Mouse (Mus musculus): ENCODE measurements around the gene Lefty1. TPM values are rescaled to one million over a fixed set of nuclear protein-coding genes. Genes with fewer than 3 reads are reported as not detected.
"Not testable (repeated sequence)": the region's sequence is repeated elsewhere in the genome, so short reads cannot be mapped to it uniquely, and the experiment has no call there.

Lefty1 gene
- 1.2 and 1.3 TPM in 2 replicates for polyA plus RNA-seq (2014; fragmentation: Nextera tagmentation; extraction: Ambion mirVana)

DNA sequence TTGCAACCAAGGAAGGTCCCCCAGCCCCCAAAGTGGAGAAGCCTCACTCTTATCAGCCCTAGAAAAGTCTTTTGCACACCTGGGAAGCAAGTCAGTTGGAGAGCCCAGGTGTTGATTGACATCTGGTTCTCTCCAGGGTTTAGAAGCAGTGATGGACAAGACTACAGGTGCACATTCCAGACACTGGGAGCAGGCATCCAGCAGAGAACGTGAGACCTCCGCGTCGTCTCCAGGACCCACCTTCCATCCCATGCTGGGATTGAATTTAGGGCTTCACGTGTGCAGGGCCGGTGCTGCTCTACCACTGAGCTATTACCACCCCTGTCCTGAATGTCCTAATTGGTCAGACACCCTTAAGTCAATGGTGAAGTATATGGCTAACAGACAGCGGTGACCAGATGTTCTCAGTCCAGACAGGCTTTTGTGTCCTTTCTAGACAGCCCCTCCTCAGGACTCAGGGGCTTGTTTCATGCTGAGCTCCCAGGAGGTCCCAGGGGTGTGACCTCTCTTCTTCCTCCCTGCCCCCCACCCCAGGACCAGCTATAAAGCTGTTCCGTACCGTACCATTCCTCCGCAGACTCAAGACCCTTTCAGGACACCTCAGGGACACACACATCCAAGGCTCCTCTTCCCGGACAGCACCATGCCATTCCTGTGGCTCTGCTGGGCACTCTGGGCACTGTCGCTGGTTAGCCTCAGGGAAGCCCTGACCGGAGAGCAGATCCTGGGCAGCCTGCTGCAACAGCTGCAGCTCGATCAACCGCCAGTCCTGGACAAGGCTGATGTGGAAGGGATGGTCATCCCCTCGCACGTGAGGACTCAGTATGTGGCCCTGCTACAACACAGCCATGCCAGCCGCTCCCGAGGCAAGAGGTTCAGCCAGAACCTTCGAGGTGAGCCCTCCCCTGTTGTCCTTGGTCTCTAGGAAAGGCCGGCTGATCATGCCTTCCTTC is at the start of gene Lefty1:
Gene Lefty1 (plus strand): TSS at position 556 of the 953 bp plus-strand sequence.
- Histone ChIP-seq H3K4me2 (no peak within 1 kb of the TSS), H3K4me3 (ENCODE audit: low read depth, low read length) (no peak within 1 kb of the TSS), H3K27me3 (ENCODE audit: control insufficient read depth, insufficient read depth, low read length) (peaks cover 41% of the 10 kb centered on the region), H3K27ac (ENCODE audit: low read depth, low read length) (no peak within 1 kb of the TSS), H3K9me3 (replicated peaks; ENCODE audit: control insufficient read depth, low read length) (no peaks in the 10 kb centered on the region), H3K9ac (ENCODE audit: low read depth, low read length) (no peak within 1 kb of the TSS), H3K36me3 (ENCODE audit: control insufficient read depth, insufficient read depth, low read length) (no peaks in the 10 kb centered on the region), H3K4me1 (ENCODE audit: control insufficient read depth, insufficient read depth, low read length) (no peaks in the 10 kb centered on the region; the same call in 1 of the 2 replicates)
- ATAC-seq (replicated peaks; ENCODE audit: insufficient number of reproducible peaks, low FRiP score, low TSS enrichment) = no peak
- 11% methylated on average over 21 of the region's 21 CpGs for WGBS (ENCODE audit: insufficient replicate concordance)

DNA sequence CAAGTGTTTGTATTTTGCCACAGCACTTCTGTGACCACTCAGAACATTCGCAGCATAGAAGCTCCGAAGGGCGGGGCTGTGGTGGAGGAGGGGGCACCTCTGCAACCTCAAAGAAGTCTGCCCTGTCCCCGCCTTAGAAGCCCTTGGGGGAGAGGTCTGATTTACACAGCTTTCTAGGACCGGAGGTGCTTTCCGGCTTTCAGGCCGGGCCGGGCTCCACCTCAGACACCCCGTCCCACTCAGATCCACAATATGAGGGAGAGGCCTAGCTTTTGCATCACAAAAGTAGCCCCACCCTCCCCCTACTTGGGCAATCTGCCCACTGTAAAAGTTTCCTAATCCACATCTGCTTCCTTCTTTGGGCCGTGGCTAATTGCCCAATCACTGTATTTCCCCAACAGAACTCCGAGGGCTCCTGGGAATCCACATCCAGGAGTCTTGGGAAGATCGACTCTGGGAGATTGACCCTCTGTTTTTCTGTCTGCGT is 46.2 kb upstream of the Lefty1 start:
- H3K4me3 ChIP-seq (ENCODE audit: low read depth, low read length) = no peak overlapping the region
- H3K9me3 ChIP-seq (replicated peaks; ENCODE audit: control insufficient read depth, low read length) = no peaks in the 10 kb centered on the region
- no peak overlapping the region for H3K27ac ChIP-seq (ENCODE audit: low read depth, low read length)
- H3K9ac ChIP-seq (ENCODE audit: low read depth, low read length) = 0 out of 2 replicates have a peak overlapping the region, but pooled peaks have one; percentile 43
- H3K27me3 ChIP-seq (ENCODE audit: control insufficient read depth, insufficient read depth, low read length) = peaks cover 10% of the 10 kb centered on the region
- H3K36me3 ChIP-seq (ENCODE audit: control insufficient read depth, insufficient read depth, low read length) = no peaks in the 10 kb centered on the region
- peaks cover 18% of the 10 kb centered on the region; the same call in 1 of the 2 replicates for H3K4me1 ChIP-seq (ENCODE audit: control insufficient read depth, insufficient read depth, low read length)
- WGBS (ENCODE audit: insufficient replicate concordance) = 7% methylated on average over 13 of the region's 13 CpGs
- peak; percentile 53; the same call in 1 of the 2 replicates for ATAC-seq (replicated peaks; ENCODE audit: insufficient number of reproducible peaks, low FRiP score, low TSS enrichment)
- H3K4me2 ChIP-seq = peak overlapping the region; percentile 51

DNA sequence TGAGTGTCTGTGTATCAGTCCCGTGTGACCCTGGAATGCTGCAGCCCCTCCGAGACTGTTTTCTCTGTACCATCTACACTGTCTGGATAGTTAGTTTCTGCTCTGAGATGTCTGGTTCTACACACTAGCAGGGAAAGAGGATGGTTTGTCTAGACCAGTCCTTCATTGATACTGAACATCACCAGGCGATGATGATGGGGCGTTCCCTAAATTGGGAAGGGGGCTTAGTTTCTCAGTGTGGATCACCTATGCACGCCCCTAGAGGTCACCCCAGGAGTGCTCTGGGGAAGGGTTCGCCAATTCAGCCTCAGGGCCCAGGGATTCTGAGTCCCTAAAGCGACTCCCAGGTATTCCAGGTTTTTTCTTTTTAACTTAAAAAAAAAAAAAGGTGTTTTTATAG is 45.6 kb upstream of the Lefty1 start:
- H3K27me3 ChIP-seq (ENCODE audit: control insufficient read depth, insufficient read depth, low read length) = peaks cover 16% of the 10 kb centered on the region
- H3K9me3 ChIP-seq (replicated peaks; ENCODE audit: control insufficient read depth, low read length) = no peaks in the 10 kb centered on the region
- H3K36me3 ChIP-seq (ENCODE audit: control insufficient read depth, insufficient read depth, low read length) = no peaks in the 10 kb centered on the region
- no peak overlapping the region for H3K4me3 ChIP-seq (ENCODE audit: low read depth, low read length)
- H3K9ac ChIP-seq (ENCODE audit: low read depth, low read length) = no peak overlapping the region
- no peak for ATAC-seq (replicated peaks; ENCODE audit: insufficient number of reproducible peaks, low FRiP score, low TSS enrichment)
- H3K4me1 ChIP-seq (ENCODE audit: control insufficient read depth, insufficient read depth, low read length) = peaks cover 15% of the 10 kb centered on the region; the same call in 1 of the 2 replicates
- H3K4me2 ChIP-seq = peak overlapping the region; percentile 51; the same call in 1 of the 2 replicates
- WGBS (ENCODE audit: insufficient replicate concordance) = 34% methylated on average over 7 of the region's 7 CpGs
- H3K27ac ChIP-seq (ENCODE audit: low read depth, low read length) = no peak overlapping the region

DNA sequence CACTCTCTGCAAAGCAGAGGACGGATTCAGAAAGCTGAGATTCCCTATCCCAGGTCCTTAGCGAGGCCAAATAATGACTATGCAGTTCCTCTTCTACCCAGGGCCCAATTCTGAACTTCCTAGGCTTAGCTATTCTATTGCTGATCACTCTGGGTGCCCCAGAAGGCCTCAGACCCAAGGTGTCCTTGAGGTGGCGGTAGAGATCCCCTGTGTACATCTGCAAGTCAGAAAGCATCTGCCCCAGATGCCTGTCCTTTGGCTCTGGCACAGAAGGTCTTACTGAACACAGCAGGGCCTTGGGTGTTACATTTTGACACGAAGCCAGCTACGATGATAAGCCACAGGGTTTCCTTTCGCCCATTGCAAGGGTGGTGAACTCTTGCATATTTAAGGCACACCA is 45.0 kb upstream of the Lefty1 start:
- no peak overlapping the region for H3K4me3 ChIP-seq (ENCODE audit: low read depth, low read length)
- no peaks in the 10 kb centered on the region for H3K9me3 ChIP-seq (replicated peaks; ENCODE audit: control insufficient read depth, low read length)
- no peak overlapping the region for H3K4me2 ChIP-seq
- WGBS (ENCODE audit: insufficient replicate concordance) = 33% methylated on average over 6 of the region's 6 CpGs
- H3K4me1 ChIP-seq (ENCODE audit: control insufficient read depth, insufficient read depth, low read length) = peaks cover 12% of the 10 kb centered on the region; the same call in 1 of the 2 replicates
- ATAC-seq (replicated peaks; ENCODE audit: insufficient number of reproducible peaks, low FRiP score, low TSS enrichment) = no peak
- no peak overlapping the region for H3K9ac ChIP-seq (ENCODE audit: low read depth, low read length)
- H3K27me3 ChIP-seq (ENCODE audit: control insufficient read depth, insufficient read depth, low read length) = peaks cover 23% of the 10 kb centered on the region
- H3K36me3 ChIP-seq (ENCODE audit: control insufficient read depth, insufficient read depth, low read length) = no peaks in the 10 kb centered on the region
- no peak overlapping the region for H3K27ac ChIP-seq (ENCODE audit: low read depth, low read length)

DNA sequence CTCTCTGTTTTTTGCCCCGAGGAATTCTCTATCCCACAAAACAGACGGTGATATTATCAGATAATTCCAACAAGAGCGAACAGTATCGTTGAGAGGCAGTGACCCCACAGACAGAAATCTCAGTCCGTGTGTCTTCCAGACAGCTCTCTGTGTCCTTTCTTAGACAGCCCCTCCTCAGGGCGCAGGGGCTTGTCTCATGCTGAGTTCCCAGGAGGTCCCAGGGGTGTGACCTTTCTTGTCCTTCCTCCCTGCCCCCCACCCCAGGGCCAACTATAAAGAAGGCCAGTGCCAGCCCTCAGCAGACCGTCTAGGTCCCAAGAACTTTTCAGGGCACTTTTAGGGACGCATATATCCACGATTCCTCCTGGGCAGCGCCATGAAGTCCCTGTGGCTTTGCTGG is 42.0 kb upstream of the Lefty1 start, which contains the start of gene Lefty2:
Gene Lefty2 (plus strand): TSS at position 301 of the 400 bp plus-strand sequence.
- no peaks in the 10 kb centered on the region for H3K36me3 ChIP-seq (ENCODE audit: control insufficient read depth, insufficient read depth, low read length)
- peak within 1 kb of the TSS; percentile 58; the same call in 1 of the 2 replicates for H3K4me2 ChIP-seq
- H3K9ac ChIP-seq (ENCODE audit: low read depth, low read length) = no peak within 1 kb of the TSS
- peaks cover 12% of the 10 kb centered on the region; the same call in 1 of the 2 replicates for H3K4me1 ChIP-seq (ENCODE audit: control insufficient read depth, insufficient read depth, low read length)
- 39% methylated on average over 10 of the region's 10 CpGs for WGBS (ENCODE audit: insufficient replicate concordance)
- no peaks in the 10 kb centered on the region for H3K9me3 ChIP-seq (replicated peaks; ENCODE audit: control insufficient read depth, low read length)
- H3K4me3 ChIP-seq (ENCODE audit: low read depth, low read length) = no peak within 1 kb of the TSS
- peaks cover 29% of the 10 kb centered on the region for H3K27me3 ChIP-seq (ENCODE audit: control insufficient read depth, insufficient read depth, low read length)
- no peak for ATAC-seq (replicated peaks; ENCODE audit: insufficient number of reproducible peaks, low FRiP score, low TSS enrichment)
- no peak within 1 kb of the TSS for H3K27ac ChIP-seq (ENCODE audit: low read depth, low read length)

DNA sequence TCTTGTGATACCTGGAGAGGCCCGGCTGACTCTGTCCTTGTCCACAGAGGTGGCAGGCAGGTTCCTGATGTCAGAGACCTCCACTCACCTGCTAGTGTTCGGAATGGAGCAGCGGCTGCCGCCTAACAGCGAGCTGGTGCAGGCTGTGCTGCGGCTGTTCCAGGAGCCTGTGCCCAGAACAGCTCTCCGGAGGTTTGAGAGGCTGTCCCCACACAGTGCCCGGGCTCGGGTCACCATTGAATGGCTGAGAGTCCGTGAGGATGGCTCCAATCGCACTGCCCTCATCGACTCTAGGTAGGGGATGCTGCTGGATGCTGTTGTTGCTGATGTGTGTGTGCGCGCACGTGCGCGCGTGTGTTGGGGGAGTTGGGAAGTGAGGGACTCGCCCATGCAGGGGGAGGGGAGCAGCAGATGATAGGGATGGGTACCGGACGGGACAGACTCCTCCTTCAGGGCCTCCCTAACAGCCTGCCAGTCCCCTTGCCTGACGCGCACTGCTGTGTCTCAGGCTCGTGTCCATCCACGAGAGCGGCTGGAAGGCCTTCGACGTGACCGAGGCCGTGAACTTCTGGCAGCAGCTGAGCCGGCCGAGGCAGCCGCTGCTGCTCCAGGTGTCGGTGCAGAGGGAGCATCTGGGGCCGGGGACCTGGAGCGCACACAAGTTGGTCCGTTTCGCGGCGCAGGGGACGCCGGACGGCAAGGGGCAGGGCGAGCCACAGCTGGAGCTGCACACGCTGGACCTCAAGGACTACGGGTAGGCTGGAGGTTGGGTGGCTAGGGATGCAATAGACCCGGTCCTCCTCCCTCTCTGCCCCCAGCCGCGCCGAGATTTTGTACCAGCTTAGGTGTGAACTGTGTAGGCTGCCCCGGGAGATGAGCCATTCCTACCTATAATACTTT is 40.5 kb upstream of the Lefty1 start:
- ATAC-seq (replicated peaks; ENCODE audit: insufficient number of reproducible peaks, low FRiP score, low TSS enrichment); H3K9me3 ChIP-seq (replicated peaks; ENCODE audit: control insufficient read depth, low read length); H3K36me3 ChIP-seq (ENCODE audit: control insufficient read depth, insufficient read depth, low read length); H3K4me1 ChIP-seq (ENCODE audit: control insufficient read depth, insufficient read depth, low read length); H3K9ac ChIP-seq (ENCODE audit: low read depth, low read length); H3K27ac ChIP-seq (ENCODE audit: low read depth, low read length): not testable (repeated sequence)
- 3% methylated on average over 36 of the region's 51 CpGs for WGBS (ENCODE audit: insufficient replicate concordance)
- peak overlapping the region; percentile 58 for H3K4me2 ChIP-seq
- H3K27me3 ChIP-seq (ENCODE audit: control insufficient read depth, insufficient read depth, low read length) = peaks cover 29% of the 10 kb centered on the region
- H3K4me3 ChIP-seq (ENCODE audit: low read depth, low read length) = peak overlapping the region; percentile 32

DNA sequence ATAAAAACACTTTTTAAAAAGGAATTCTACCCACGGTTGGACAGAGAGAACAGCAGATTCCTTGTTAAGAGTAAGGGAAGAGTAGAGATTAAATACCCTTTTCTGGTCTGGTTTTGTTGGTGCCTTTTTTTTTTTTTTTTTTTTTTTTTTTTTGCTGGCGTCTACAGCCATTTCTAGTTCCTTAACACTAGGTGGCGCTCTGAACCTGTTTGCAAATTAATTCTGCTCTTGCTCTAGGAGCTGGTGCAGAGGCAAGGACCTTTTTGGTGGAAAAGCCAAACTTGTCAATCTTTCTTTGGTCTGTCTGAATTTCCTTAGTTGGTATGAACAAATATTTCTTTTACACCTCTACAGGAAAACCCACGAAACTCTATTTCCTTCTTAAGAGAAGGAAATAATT is 33.7 kb upstream of the Lefty1 start:
- Histone ChIP-seq H3K27ac (ENCODE audit: low read depth, low read length) (no peak overlapping the region), H3K9me3 (replicated peaks; ENCODE audit: control insufficient read depth, low read length) (no peaks in the 10 kb centered on the region), H3K4me1 (ENCODE audit: control insufficient read depth, insufficient read depth, low read length) (peaks cover 5% of the 10 kb centered on the region; the same call in 1 of the 2 replicates), H3K9ac (ENCODE audit: low read depth, low read length) (no peak overlapping the region), H3K4me3 (ENCODE audit: low read depth, low read length) (no peak overlapping the region), H3K36me3 (ENCODE audit: control insufficient read depth, insufficient read depth, low read length) (peaks cover 2% of the 10 kb centered on the region), H3K4me2 (no peak overlapping the region), H3K27me3 (ENCODE audit: control insufficient read depth, insufficient read depth, low read length) (no peaks in the 10 kb centered on the region; the same call in 1 of the 2 replicates)
- no peak for ATAC-seq (replicated peaks; ENCODE audit: insufficient number of reproducible peaks, low FRiP score, low TSS enrichment)
- WGBS (ENCODE audit: insufficient replicate concordance) = under 1% methylated on average over 4 of the region's 4 CpGs

DNA sequence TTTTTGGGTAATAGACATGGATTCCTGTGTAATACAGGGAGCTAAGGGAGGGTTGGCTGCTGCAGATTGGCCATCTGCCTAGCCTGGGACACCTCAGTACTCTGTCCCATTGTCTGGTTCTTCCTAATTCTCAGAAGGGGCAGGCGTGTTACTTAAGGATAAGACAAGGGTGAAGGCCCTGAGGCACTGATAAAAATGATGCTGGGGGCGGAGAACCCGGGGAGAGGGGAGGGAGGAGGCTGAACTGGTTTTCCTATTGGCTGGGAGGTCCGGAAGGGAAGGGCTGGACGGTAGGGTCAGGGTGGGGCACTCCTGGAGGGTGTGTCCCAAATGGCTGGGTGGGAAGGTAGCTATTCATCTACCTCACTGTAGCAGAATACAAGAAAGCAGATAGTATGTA is 31.9 kb upstream of the Lefty1 start:
- Histone ChIP-seq H3K9me3 (replicated peaks; ENCODE audit: control insufficient read depth, low read length) (no peaks in the 10 kb centered on the region), H3K9ac (ENCODE audit: low read depth, low read length) (no peak overlapping the region), H3K27ac (ENCODE audit: low read depth, low read length) (peak overlapping the region; percentile 90), H3K4me3 (ENCODE audit: low read depth, low read length) (no peak overlapping the region), H3K4me2 (no peak overlapping the region; the same call in 1 of the 2 replicates), H3K36me3 (ENCODE audit: control insufficient read depth, insufficient read depth, low read length) (peaks cover 13% of the 10 kb centered on the region), H3K4me1 (ENCODE audit: control insufficient read depth, insufficient read depth, low read length) (peaks cover 5% of the 10 kb centered on the region; the same call in 1 of the 2 replicates), H3K27me3 (ENCODE audit: control insufficient read depth, insufficient read depth, low read length) (no peaks in the 10 kb centered on the region)
- 23% methylated on average over 5 of the region's 5 CpGs for WGBS (ENCODE audit: insufficient replicate concordance)
- peak; percentile 88 for ATAC-seq (replicated peaks; ENCODE audit: insufficient number of reproducible peaks, low FRiP score, low TSS enrichment)
